Mouse (Mus musculus) heart, postnatal 0 days (tissue): Measurements from ENCODE around the gene Slpi.

Experiments used
- CTCF ChIP-seq: IDR thresholded peaks from 2 replicates; pipeline ENCODE4 v1.5.1; 2016; ENCODE audit warnings: antibody characterized with exemption, control low read depth, low read depth
- EP300 ChIP-seq: IDR thresholded peaks from 2 replicates; pipeline ENCODE4 v1.6.1; 2016; ENCODE audit warnings: antibody characterized with exemption, low read depth

- TF ChIP-seq CTCF (no peak), EP300 (no peak)
These were observed 48.1 kb upstream of the Slpi start for GRCm38 (mm10) chr2:164436961-164437360.
